Mouse (Mus musculus): ENCODE data around the gene Itsn1. TPM values are rescaled to one million over a fixed set of nuclear protein-coding genes. Genes with fewer than 3 reads are reported as not detected.

The Itsn1 gene
- polyA plus RNA-seq, 1 experiment = 20.5 TPM

- Histone ChIP-seq H3K36me3 (ENCODE audit: control insufficient read depth, insufficient read depth, low read length) (no peaks in the 10 kb centered on the region), H3K27ac (ENCODE audit: insufficient read depth, low read depth, low read length) (peak overlapping the region; percentile 36), H3K4me3 (ENCODE audit: insufficient read depth, low read depth, low read length) (no peak overlapping the region), H3K4me1 (ENCODE audit: control insufficient read depth, insufficient read depth, low read length) (peaks cover 9% of the 10 kb centered on the region; the same call in 1 of the 2 replicates), H3K27me3 (replicated peaks; ENCODE audit: control insufficient read depth, insufficient read depth, low read length) (no peaks in the 10 kb centered on the region)
- peak; percentile 54 for DNase-seq
- WGBS = 43% methylated on average over 10 of the region's 10 CpGs
- TF ChIP-seq POLR2A (IDR thresholded peaks at IDR 0.05; ENCODE audit: low read depth, low read length) = no peak
- TF ChIP-seq CTCF (conservative IDR thresholded peaks at IDR 0.05; ENCODE audit: insufficient read depth, insufficient read length, low read depth, low read length) = no peak
Measured at GRCm38 (mm10) chr16:91846089-91846741, 117.1 kb downstream of the Itsn1 start.

GRCm38 (mm10) chr16:91847525-91848225 lies 118.6 kb downstream of the Itsn1 start:
- Histone ChIP-seq H3K4me3 (ENCODE audit: insufficient read depth, low read depth, low read length) (no peak overlapping the region), H3K4me1 (ENCODE audit: control insufficient read depth, insufficient read depth, low read length) (peaks cover 9% of the 10 kb centered on the region; the same call in 1 of the 2 replicates), H3K27me3 (replicated peaks; ENCODE audit: control insufficient read depth, insufficient read depth, low read length) (no peaks in the 10 kb centered on the region), H3K36me3 (ENCODE audit: control insufficient read depth, insufficient read depth, low read length) (no peaks in the 10 kb centered on the region), H3K27ac (ENCODE audit: insufficient read depth, low read depth, low read length) (no peak overlapping the region)
- no peak for TF ChIP-seq CTCF (conservative IDR thresholded peaks at IDR 0.05; ENCODE audit: insufficient read depth, insufficient read length, low read depth, low read length)
- no peak for TF ChIP-seq POLR2A (IDR thresholded peaks at IDR 0.05; ENCODE audit: low read depth, low read length)
- DNase-seq = peak; percentile 16
- 82% methylated on average over 13 of the region's 13 CpGs for WGBS

GRCm38 (mm10) chr16:91848505-91848904 lies 119.4 kb downstream of the Itsn1 start:
- H3K36me3 ChIP-seq (ENCODE audit: control insufficient read depth, insufficient read depth, low read length) = no peaks in the 10 kb centered on the region; the same call in 1 of the 2 replicates
- no peak overlapping the region for H3K4me3 ChIP-seq (ENCODE audit: insufficient read depth, low read depth, low read length)
- no peaks in the 10 kb centered on the region for H3K27me3 ChIP-seq (replicated peaks; ENCODE audit: control insufficient read depth, insufficient read depth, low read length)
- no peak for TF ChIP-seq CTCF (conservative IDR thresholded peaks at IDR 0.05; ENCODE audit: insufficient read depth, insufficient read length, low read depth, low read length)
- no peak for TF ChIP-seq POLR2A (IDR thresholded peaks at IDR 0.05; ENCODE audit: low read depth, low read length)
- H3K4me1 ChIP-seq (ENCODE audit: control insufficient read depth, insufficient read depth, low read length) = peaks cover 9% of the 10 kb centered on the region; the same call in 1 of the 2 replicates
- DNase-seq = no peak
- H3K27ac ChIP-seq (ENCODE audit: insufficient read depth, low read depth, low read length) = no peak overlapping the region; the same call in 1 of the 2 replicates
- WGBS = 82% methylated on average over 9 of the region's 9 CpGs

- no peak for TF ChIP-seq CTCF (conservative IDR thresholded peaks at IDR 0.05; ENCODE audit: insufficient read depth, insufficient read length, low read depth, low read length)
- TF ChIP-seq POLR2A (IDR thresholded peaks at IDR 0.05; ENCODE audit: low read depth, low read length) = no peak
- Histone ChIP-seq H3K4me3 (ENCODE audit: insufficient read depth, low read depth, low read length) (no peak overlapping the region), H3K27me3 (replicated peaks; ENCODE audit: control insufficient read depth, insufficient read depth, low read length) (no peaks in the 10 kb centered on the region), H3K36me3 (ENCODE audit: control insufficient read depth, insufficient read depth, low read length) (no peaks in the 10 kb centered on the region; the same call in 1 of the 2 replicates), H3K27ac (ENCODE audit: insufficient read depth, low read depth, low read length) (peak overlapping the region; percentile 34; the same call in 1 of the 2 replicates), H3K4me1 (ENCODE audit: control insufficient read depth, insufficient read depth, low read length) (peaks cover 9% of the 10 kb centered on the region; the same call in 1 of the 2 replicates)
- peak; percentile 37 for DNase-seq
- WGBS = 71% methylated on average over 7 of the region's 7 CpGs
Measured at GRCm38 (mm10) chr16:91848906-91849603, 120.0 kb downstream of the Itsn1 start.

- H3K27ac ChIP-seq (ENCODE audit: insufficient read depth, low read depth, low read length) = peak overlapping the region; percentile 4; the same call in 1 of the 2 replicates
- DNase-seq = peak; percentile 56
- H3K36me3 ChIP-seq (ENCODE audit: control insufficient read depth, insufficient read depth, low read length) = no peaks in the 10 kb centered on the region; the same call in 1 of the 2 replicates
- TF ChIP-seq POLR2A (IDR thresholded peaks at IDR 0.05; ENCODE audit: low read depth, low read length) (no peak), CTCF (conservative IDR thresholded peaks at IDR 0.05; ENCODE audit: insufficient read depth, insufficient read length, low read depth, low read length) (no peak)
- no peaks in the 10 kb centered on the region for H3K27me3 ChIP-seq (replicated peaks; ENCODE audit: control insufficient read depth, insufficient read depth, low read length)
- WGBS = 71% methylated on average over 3 of the region's 3 CpGs
- peaks cover 9% of the 10 kb centered on the region; the same call in 1 of the 2 replicates for H3K4me1 ChIP-seq (ENCODE audit: control insufficient read depth, insufficient read depth, low read length)
- no peak overlapping the region for H3K4me3 ChIP-seq (ENCODE audit: insufficient read depth, low read depth, low read length)
Measured at GRCm38 (mm10) chr16:91850175-91850574, 121.1 kb downstream of the Itsn1 start.

- Histone ChIP-seq H3K36me3 (ENCODE audit: control insufficient read depth, insufficient read depth, low read length) (no peaks in the 10 kb centered on the region; the same call in 1 of the 2 replicates), H3K27me3 (replicated peaks; ENCODE audit: control insufficient read depth, insufficient read depth, low read length) (no peaks in the 10 kb centered on the region), H3K4me3 (ENCODE audit: insufficient read depth, low read depth, low read length) (no peak overlapping the region), H3K27ac (ENCODE audit: insufficient read depth, low read depth, low read length) (no peak overlapping the region), H3K4me1 (ENCODE audit: control insufficient read depth, insufficient read depth, low read length) (peaks cover 9% of the 10 kb centered on the region; the same call in 1 of the 2 replicates)
- TF ChIP-seq POLR2A (IDR thresholded peaks at IDR 0.05; ENCODE audit: low read depth, low read length) = no peak
- no peak for TF ChIP-seq CTCF (conservative IDR thresholded peaks at IDR 0.05; ENCODE audit: insufficient read depth, insufficient read length, low read depth, low read length)
- no peak for DNase-seq
- WGBS = 69% methylated on average over 19 of the region's 19 CpGs
Measured at GRCm38 (mm10) chr16:91851456-91852231, 122.6 kb downstream of the Itsn1 start.
